Mouse (Mus musculus) gastrocnemius, postnatal 10 days (tissue): Measurements from ENCODE around the gene Bckdk. TPM values are rescaled to one million over a fixed set of nuclear protein-coding genes. Genes with fewer than 3 reads are reported as not detected.
A peak's percentile ranks its signal among the peaks of the same experiment; 100 is the strongest.
"Not testable (repeated sequence)": the region's sequence is repeated elsewhere in the genome, so short reads cannot be mapped to it uniquely, and the experiment has no call there.

Experiments used
- DNase-seq: peaks from one replicate; pipeline ENCODE4 v3.0.0; 2021; ENCODE audit warnings: mixed read lengths
- total RNA-seq, 2 experiments: library from RNA; stranded (reverse); gene quantifications; 2 replicates each; pipeline ENCODE4 v1.2.3; 2021

The Bckdk gene
- total RNA-seq, 2 experiments from 2014 or later = 84.9 to 89.6 TPM

- no peak for DNase-seq
These were observed 27.7 kb downstream of the Bckdk start for GRCm38 (mm10) chr7:127931351-127932135.

DNA sequence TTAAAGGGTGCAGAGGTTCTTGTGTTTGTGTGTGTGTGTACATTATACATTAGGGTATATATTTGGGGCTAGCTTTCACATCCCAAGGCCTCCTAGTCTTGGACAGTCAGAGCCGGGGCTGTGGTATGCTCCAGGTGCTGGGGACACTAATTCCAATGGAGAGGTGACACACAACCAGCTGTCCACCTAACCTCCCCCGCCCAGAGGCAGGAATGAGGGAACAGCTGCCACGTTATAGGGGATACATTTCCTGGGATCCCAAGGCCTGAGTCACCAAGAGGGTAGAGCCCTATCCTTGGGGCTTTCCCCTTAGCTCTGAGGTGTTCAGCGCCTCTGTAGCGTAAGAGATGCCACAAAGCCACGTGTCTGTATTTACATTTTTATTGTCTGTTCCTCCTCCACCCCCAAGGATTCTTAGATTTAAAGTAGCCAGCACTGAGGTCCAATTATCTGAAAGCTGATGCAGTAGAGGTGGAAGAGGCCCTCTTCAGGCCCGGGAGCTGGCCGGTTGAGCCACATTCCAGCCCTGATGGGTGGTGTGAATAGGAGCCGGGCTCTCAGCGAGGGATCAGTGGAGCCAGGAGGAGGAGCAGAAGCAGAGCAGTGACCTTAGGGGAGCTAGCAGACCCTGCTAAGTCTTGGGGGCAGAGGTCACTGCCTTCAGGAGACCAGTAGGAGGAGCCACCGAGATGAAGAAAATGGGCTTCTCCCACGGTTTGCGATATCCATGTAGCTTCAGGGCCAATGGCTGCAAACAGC, 28.6 kb downstream of the Bckdk start:
- DNase-seq = no peak

DNA sequence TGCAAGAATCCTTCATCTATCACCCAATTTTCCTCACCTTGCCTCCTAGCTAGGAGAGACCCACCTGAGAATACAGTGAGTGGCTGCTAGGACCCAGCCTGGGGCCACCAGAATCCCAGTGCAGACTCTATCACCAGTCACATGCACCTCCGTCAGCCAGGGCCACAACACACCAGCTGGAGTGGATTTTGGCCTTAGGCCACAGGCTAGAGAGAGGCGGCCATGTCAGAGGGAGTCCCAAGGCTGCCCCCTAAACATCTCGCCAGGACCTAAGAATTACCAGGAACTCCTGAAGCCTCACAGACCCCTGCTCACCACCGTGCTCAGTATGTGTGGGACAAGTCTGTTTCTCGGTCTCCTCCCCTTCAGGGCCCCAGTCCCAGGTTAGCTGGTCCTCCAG, 30.2 kb downstream of the Bckdk start:
- no peak for DNase-seq

DNA sequence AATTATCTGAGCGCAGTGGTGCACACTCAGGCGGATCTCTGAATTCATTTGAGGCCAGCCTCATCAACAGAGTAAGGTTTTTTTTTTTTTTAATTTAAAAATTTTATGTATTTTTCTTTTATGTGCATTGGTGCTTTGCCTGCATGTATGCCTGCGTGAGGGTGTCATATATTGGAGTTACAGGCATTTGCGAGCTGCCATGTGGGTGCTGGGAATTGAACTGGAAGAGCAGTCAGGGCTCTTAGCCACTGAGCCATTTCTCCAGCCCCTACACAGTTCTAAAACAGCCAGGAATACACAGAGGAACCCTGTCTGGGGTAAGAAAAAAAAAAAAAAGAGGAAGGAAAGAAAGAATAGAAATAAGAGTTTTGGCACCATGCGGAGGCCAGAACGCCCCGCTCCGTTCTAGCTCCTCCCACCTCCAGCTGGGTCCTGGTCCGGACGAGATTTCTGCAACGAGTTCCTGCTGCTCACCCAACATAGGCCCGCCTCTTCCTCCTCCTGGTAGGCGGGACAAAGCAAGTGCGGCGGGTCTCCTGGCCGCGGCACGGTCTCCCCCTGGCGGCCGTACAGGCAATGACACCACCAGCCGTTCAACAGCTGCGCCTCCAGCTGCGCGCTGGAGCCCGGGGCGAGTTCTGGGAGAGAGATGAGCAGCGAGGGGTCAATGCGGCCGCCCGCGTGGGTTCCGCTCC, 31.3 kb downstream of the Bckdk start:
- peak; percentile 96 for DNase-seq

- no peak for DNase-seq
These were observed 31.9 kb downstream of the Bckdk start for GRCm38 (mm10) chr7:127935748-127936159.

GRCm38 (mm10) chr7:127936216-127936884, 32.5 kb downstream of the Bckdk start:
- DNase-seq = no peak

DNA sequence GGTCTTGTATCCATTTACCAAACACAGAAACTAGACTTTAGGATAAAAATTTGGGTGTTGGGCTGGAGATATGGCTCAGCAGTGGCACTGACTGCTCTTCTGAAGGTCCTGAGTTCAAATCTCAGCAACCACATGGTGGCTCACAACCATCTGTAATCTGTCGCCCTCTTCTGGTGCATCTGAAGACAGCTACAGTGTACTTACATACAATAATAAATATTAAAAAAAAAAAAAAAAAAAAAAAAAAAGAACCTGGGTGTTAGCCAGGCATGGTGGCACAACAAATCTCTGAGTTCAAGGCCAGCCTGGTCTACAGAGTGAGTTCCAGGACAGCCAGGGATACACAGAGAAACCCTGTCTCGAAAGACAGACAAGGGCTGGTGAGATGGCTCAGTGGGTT, 38.2 kb downstream of the Bckdk start:
- not testable (repeated sequence) for DNase-seq

DNA sequence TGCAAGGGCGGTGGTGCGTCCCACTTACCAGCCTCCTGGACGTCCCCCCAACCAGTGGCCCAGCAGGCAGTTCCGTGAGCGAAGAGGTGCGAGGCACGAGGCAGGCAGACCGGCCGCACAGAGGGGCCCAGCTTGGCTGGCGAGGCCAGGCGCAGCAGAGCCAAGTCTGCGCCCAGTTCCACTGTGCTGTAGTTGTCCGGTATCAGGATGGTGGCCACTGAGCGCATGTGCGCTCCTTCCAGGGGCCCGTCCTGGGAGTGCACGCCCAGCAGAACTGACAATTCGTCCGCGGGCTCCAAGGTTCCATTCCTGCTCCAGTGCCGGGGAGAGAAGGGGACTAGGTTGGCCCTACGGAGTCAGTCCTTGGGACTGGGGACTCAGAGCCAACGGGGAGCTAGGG, 40.7 kb downstream of the Bckdk start:
- DNase-seq = no peak

DNA sequence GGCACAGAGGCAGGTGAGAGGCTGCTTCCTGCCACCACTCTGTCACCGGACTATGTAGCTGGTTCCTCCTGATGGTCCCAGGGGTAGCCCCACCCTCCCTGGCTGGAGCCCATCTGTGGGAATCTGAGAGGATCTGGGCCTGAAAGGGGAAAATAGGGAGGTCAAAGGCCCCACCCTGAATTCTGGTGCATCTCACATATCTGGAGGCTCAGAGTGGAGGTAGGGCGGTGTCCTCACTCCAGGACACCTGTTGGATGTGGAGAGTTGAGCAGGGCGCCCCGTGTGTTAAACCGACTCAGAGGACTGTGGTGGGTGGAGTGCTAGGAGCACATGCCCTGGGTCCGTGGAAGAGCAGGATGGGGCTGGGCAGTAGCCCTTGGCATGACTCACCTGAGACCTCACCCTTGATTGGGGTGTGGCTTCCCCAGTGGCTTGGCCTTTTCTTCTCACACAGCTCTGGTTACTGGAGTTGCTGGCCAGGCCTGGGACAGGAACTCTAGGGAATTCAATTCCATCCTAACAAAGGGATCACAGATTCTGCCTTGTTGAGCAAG, 42.7 kb downstream of the Bckdk start, which contains the start of gene Prss36:
Prss36 (minus strand) TSS at position 256 of the 554 bp plus-strand sequence.
- no peak for DNase-seq

DNA sequence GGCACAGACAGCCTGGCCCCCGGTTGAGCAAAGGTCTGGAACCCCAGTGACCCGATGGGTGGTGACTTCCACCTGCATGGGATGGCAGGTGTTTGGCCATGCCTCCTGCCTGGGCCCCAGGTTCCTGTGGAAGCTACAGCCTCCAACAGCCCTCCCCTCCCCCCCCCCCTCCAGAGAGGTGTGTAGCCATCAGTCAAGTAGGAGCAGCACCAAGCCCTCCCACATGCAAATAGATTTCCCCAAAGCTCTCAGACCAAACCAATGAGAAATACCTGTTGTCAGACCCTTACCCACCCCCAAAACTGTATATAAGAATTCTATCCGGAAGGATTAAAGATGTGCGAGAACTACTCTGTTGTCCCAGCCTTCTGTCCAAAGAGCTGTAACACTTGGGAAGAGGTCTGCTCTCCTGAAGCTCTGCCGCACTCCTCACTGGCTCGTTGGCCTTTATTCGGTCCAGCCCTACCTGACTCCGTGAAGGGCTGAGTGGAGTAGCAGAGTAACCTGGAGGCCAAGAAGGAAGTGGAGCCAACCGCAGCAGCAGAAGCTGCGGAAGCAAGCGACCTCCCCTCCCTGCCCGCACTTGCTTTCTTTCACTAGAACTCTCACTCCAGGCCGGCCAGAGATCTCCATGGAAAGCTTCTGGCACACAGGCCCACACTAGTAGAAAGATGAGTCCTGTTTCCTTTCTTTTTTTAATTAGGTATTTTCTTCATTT, 49.1 kb downstream of the Bckdk start:
- no peak for DNase-seq

GRCm38 (mm10) chr7:127959364-127959763, 55.5 kb downstream of the Bckdk start:
- DNase-seq = no peak

Other genes starting within 250 kb of the Bckdk start
- gene Bcl7c, start 195.1 kb upstream of the Bckdk start, total RNA-seq = 10 to 100 TPM; 93.2 to 97.1 TPM
- gene Ctf1, start 191.3 kb upstream of the Bckdk start, total RNA-seq = 10 to 100 TPM in 1 of 2 experiments, 1 to 10 TPM in 1; 9.1 to 12.7 TPM
- gene Ctf2, start 171.9 kb upstream of the Bckdk start, total RNA-seq = not detected
- gene Fbxl19, start 159.5 kb upstream of the Bckdk start, total RNA-seq = 1 to 10 TPM; 2.9 to 6.0 TPM
- gene Orai3, start 134.3 kb upstream of the Bckdk start, total RNA-seq = 10 to 100 TPM; 10.2 to 12.3 TPM
- gene Setd1a, start 127.4 kb upstream of the Bckdk start, total RNA-seq = 10 to 100 TPM; 21.2 to 26.2 TPM
- gene Gm49388, start 118.5 kb upstream of the Bckdk start, total RNA-seq = under 1 TPM in 1 of 2 experiments, not detected in 1; 0.47 TPM
- 10 to 100 TPM in 1 of 2 experiments, 1 to 10 TPM in 1; 8.1 to 12.5 TPM for gene Hsd3b7, start 103.5 kb upstream of the Bckdk start, total RNA-seq
- gene Stx4a, start 79.8 kb upstream of the Bckdk start, total RNA-seq = 10 to 100 TPM; 52.6 to 69.7 TPM
- 1 to 10 TPM; 3.0 to 4.6 TPM for gene Stx1b, start 79.5 kb upstream of the Bckdk start, total RNA-seq
- gene Zfp646, start 27.9 kb upstream of the Bckdk start, total RNA-seq = 10 to 100 TPM; 16.2 to 20.1 TPM
- gene Zfp668, start 27.3 kb upstream of the Bckdk start, total RNA-seq = 1 to 10 TPM; 5.8 to 7.7 TPM
- 1 to 10 TPM in 1 of 2 experiments, under 1 TPM in 1; 0.96 to 1.2 TPM for gene Prss53, start 13.1 kb upstream of the Bckdk start, total RNA-seq
- not detected for gene Gm21974, start 8.6 kb upstream of the Bckdk start, total RNA-seq
- 10 to 100 TPM; 36.8 to 48.9 TPM for gene Vkorc1, start 8.5 kb upstream of the Bckdk start, total RNA-seq
- gene Kat8, start 8.4 kb downstream of the Bckdk start, total RNA-seq = 10 to 100 TPM; 12.9 to 16.7 TPM
- not detected for gene Prss8, start 26.0 kb downstream of the Bckdk start, total RNA-seq
- gene Prss36, start 42.6 kb downstream of the Bckdk start, total RNA-seq = 1 to 10 TPM; 6.6 to 7.9 TPM
- 100 to 1,000 TPM; 199 to 239 TPM for gene Fus, start 63.4 kb downstream of the Bckdk start, total RNA-seq
- 1 to 10 TPM; 3.3 to 4.9 TPM for gene Pycard, start 89.8 kb downstream of the Bckdk start, total RNA-seq
- 100 to 1,000 TPM; 238 to 256 TPM for gene Trim72, start 99.9 kb downstream of the Bckdk start, total RNA-seq
- 1 to 10 TPM; 1.5 to 3.4 TPM for gene Itgam, start 158.6 kb downstream of the Bckdk start, total RNA-seq
- not detected for gene Gm49368, start 158.6 kb downstream of the Bckdk start, total RNA-seq
- gene Itgax, start 225.5 kb downstream of the Bckdk start, total RNA-seq = under 1 TPM; 0.09 to 0.18 TPM